Mouse (Mus musculus): ENCODE results near the gene Pcnp.

DNA sequence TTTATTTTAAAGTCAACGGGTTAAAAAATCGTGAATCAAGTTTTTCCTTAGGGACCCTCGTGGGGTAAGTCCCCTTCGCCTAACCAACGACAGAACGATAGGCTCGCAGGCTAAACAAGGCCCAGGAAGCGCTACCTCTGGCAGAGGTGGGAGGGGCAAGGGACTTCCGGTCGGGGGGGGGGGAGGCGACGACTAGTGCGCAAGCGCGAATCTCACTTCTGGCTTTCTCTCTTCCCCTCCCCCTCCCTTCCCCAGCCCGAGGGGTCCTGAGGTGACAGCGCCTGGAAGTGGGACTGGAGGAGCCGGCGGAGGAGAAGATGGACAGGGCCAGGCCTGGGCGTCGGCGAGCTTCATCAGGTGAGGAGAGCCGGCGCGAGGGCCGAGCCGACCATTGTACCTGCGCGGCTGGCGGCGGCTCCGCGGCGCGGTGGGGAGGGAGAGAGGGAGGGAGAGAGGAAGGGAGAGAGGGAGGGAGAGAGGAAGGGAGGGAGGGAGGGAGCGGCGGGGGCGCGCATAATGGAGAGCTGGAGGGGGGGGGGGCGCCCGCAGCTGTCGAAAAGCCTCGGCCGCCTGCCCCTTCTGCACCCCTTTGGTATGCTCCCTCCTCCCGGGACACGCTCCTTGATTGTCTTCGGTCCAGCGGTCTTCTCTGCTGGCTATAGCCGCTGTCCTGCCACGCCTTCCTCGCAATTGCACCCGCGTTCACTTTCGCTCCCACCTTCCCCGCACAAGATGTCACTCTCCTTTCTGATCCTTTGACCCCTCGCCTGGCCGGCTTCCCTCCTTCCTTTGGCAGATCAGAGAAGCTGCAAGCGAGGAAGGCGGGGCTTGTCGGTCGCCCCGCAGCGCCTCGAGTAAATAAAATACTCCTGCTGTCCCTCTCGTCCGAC, 45.9 kb upstream of the Pcnp start:
- TF ChIP-seq CTCF (IDR thresholded peaks at IDR 0.05; ENCODE audit: control insufficient read depth, insufficient read depth, low read length) (no peak), POLR2A (IDR thresholded peaks at IDR 0.05; ENCODE audit: borderline replicate concordance, control insufficient read depth, low read depth, low read length) (peak; percentile 59; the same call in 1 of the 2 replicates)
